8 mouse cellular contexts compared by ENCODE assay signal in the genomic region with DNA sequence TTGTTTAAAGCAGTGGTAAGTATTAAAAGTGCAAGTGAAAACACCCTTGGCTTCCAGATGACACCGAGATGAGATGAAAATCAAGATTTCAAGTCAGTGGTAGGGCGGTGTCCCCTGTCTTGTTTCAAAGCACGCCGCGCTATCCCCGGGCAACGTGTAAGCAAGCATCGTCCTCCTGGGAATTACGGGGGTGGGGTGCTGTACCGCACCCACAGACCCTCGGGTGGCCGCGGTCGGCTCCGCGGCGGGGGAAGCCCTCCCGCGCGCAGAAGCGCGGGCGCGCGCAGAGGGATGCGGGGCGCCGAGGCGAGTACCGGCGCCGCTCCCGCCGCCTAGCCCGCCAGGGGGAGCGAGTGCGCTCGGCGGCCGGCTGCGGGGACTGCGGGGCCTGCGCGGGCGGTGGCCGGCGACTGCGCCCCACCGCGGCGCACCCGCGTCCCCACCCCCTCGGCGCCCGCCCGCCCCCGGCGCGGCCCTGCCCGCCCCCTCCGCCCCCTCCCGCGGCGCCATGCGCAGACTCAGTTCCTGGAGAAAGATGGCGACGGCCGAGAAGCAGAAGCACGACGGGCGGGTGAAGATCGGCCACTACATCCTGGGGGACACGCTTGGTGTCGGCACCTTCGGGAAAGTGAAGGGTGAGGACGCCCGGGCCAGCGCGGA. TPM values are rescaled to one million over a fixed set of nuclear protein-coding genes. Genes with fewer than 3 reads are reported as not detected.
A peak's percentile ranks its signal among the peaks of the same experiment; 100 is the strongest.
DNase-seq lines count a peak whose midpoint lies in the region; ATAC-seq and TF ChIP-seq lines count a peak whose summit lies in the region.

A gene (plus strand): TSS at position 501 of the 660 bp plus-strand sequence.

- peaks cover 45% of the 10 kb centered on the region for H3K79me2 ChIP-seq in macrophage (ENCODE audit: inconsistent target)

- H3K4me1 ChIP-seq in hindbrain, postnatal 0 days (ENCODE audit: insufficient read depth, low read length), result peaks cover 9% of the 10 kb centered on the region; the same call in 1 of the 2 replicates

- H3K4me2 ChIP-seq in hindbrain, postnatal 0 days (ENCODE audit: low read depth, low read length), result peak within 1 kb of the TSS; percentile 84

- intact Hi-C loops in left cerebral cortex, adult 2 months (cut with DNase I), result loop anchor here (1.0 kb wide), 1 partner anchor 26 kb away; no protein-coding TSS in a partner anchor

- WGBS in hindbrain, postnatal 0 days, result 1% methylated on average over 74 of the region's 80 CpGs
- under 1% methylated on average over 65 of the region's 80 CpGs for WGBS in macrophage (ENCODE audit: missing documents)

- peak within 1 kb of the TSS; percentile 90 for H3K27ac ChIP-seq in hindbrain, postnatal 0 days
- peak within 1 kb of the TSS; percentile 94 for H3K27ac ChIP-seq in left cerebral cortex, adult 2 months
- H3K27ac ChIP-seq in macrophage, result no peak within 1 kb of the TSS

- peak; percentile 71 for DNase-seq in adipocyte (ENCODE audit: low spot score)
- peak; percentile 60 to 72 for DNase-seq in cerebellum, postnatal 4 days (ENCODE audit: low spot score in 2 of 2)
- DNase-seq in gastrocnemius, adult 8-10 months (ENCODE audit: low spot score in 2 of 2), result peak; percentile 41 to 52
- peak; percentile 85 for DNase-seq in hindbrain, postnatal 0 days (ENCODE audit: low spot score)
- DNase-seq in left cerebral cortex, adult 2 months (ENCODE audit: extremely low spot score in 1 of 2, low spot score in 2 of 2), result peak; percentile 73 to 75
- DNase-seq in right cerebral cortex, postnatal 14 days, result peak; percentile 68
- peak; percentile 72 for DNase-seq in urinary bladder, postnatal 25 days (ENCODE audit: low spot score)

- peak within 1 kb of the TSS; percentile 88 for H3K9ac ChIP-seq in hindbrain, postnatal 0 days (replicated peaks; ENCODE audit: low read length)

- 0 out of 2 replicates have a peak, but pooled peaks have one; percentile 9 for TF ChIP-seq CTCF in hindbrain, postnatal 0 days (IDR thresholded peaks at IDR 0.05; ENCODE audit: low read depth)
- TF ChIP-seq CTCF in left cerebral cortex, adult 2 months (IDR thresholded peaks at IDR 0.05), result peak; percentile 48

- peak; percentile 94 for ATAC-seq in hindbrain, postnatal 0 days

- H3K9me3 ChIP-seq in hindbrain, postnatal 0 days (ENCODE audit: low read length), result no peaks in the 10 kb centered on the region

- peak within 1 kb of the TSS; percentile 96 for H3K4me3 ChIP-seq in hindbrain, postnatal 0 days (ENCODE audit: low read length)
- peak within 1 kb of the TSS; percentile 96 for H3K4me3 ChIP-seq in left cerebral cortex, adult 2 months
- H3K4me3 ChIP-seq in macrophage (ENCODE audit: inconsistent target), result peak within 1 kb of the TSS; percentile 63

- no peaks in the 10 kb centered on the region for H3K36me3 ChIP-seq in hindbrain, postnatal 0 days (ENCODE audit: insufficient read depth, low read length)
- no peaks in the 10 kb centered on the region for H3K36me3 ChIP-seq in macrophage (ENCODE audit: inconsistent target)

- no peaks in the 10 kb centered on the region for H3K27me3 ChIP-seq in hindbrain, postnatal 0 days (ENCODE audit: insufficient read depth, low read length)

RNA-seq across cellular contexts. Expression of the gene that starts here (rescaled TPM):
- total RNA-seq in gastrocnemius, adult 8-10 months (2022), result 10 to 100 TPM in 1 of 4 experiments, 1 to 10 TPM in 3; 9.1 to 11.9 (median 9.6) TPM
- 12.0 and 14.3 TPM in 2 replicates for total RNA-seq in hindbrain, postnatal 0 days (2014; rRNA removed)
- polyA plus RNA-seq in hindbrain, postnatal 0 days (2015; fragmentation: Nextera tagmentation; extraction: Ambion mirVana), result 9.4 and 9.8 TPM in 2 replicates
- total RNA-seq in left cerebral cortex, adult 2 months (2021), result 10 to 100 TPM; 20.1 to 21.7 TPM
- 10 to 100 TPM; 10.4 to 40.4 (median 28.3) TPM for total RNA-seq in macrophage (2018; cell fraction: chromatin; rRNA removed)
- 10 to 100 TPM; 19.2 to 34.7 (median 30.9) TPM for total RNA-seq in macrophage (2018; cell fraction: cytosol; rRNA removed)
- 10 to 100 TPM; 13.8 to 60.4 (median 30.0) TPM for total RNA-seq in macrophage (2018; cell fraction: nucleus; rRNA removed)
- polyA plus RNA-seq in macrophage (2018), result 20.7 to 31.7 TPM (median 23.3 TPM) in 3 replicates
